Mouse (Mus musculus): ENCODE measurements around the gene Efna5. TPM values are rescaled to one million over a fixed set of nuclear protein-coding genes. Genes with fewer than 3 reads are reported as not detected.

The Efna5 gene
- polyA plus RNA-seq, 1 experiment from 2014 or later = 56.6 TPM

- ATAC-seq (ENCODE audit: low read depth) = no peak
Measured at GRCm38 (mm10) chr17:62726102-62726501, 155.0 kb downstream of the Efna5 start.

GRCm38 (mm10) chr17:62722962-62723361, 158.2 kb downstream of the Efna5 start:
- H3K27ac ChIP-seq (replicated peaks; ENCODE audit: low read depth, low read length) = no peak overlapping the region
- H3K4me3 ChIP-seq (ENCODE audit: low read depth, low read length) = no peak overlapping the region
- no peaks in the 10 kb centered on the region for H3K36me3 ChIP-seq (ENCODE audit: control insufficient read depth, insufficient read depth, low read length)
- H3K9me3 ChIP-seq (ENCODE audit: control insufficient read depth, low read length) = no peaks in the 10 kb centered on the region
- H3K4me2 ChIP-seq (ENCODE audit: low read depth, low read length) = no peak overlapping the region
- no peak overlapping the region for H3K9ac ChIP-seq (ENCODE audit: low read depth, low read length)
- no peaks in the 10 kb centered on the region for H3K27me3 ChIP-seq (replicated peaks; ENCODE audit: control insufficient read depth, insufficient read depth, low read length)
- DNase-seq (ENCODE audit: low spot score) = no peak
- 77% methylated on average over 5 of the region's 5 CpGs for WGBS
- ATAC-seq (ENCODE audit: low read depth) = no peak
- peaks cover 6% of the 10 kb centered on the region; the same call in 1 of the 2 replicates for H3K4me1 ChIP-seq (ENCODE audit: control insufficient read depth, insufficient read depth, low read length)

More at GRCm38 (mm10) chr17:62726102-62726501, 155.0 kb downstream of the Efna5 start:
- Histone ChIP-seq H3K4me1 (ENCODE audit: control insufficient read depth, insufficient read depth, low read length) (peaks cover 28% of the 10 kb centered on the region), H3K4me3 (ENCODE audit: low read depth, low read length) (no peak overlapping the region), H3K9me3 (ENCODE audit: control insufficient read depth, low read length) (no peaks in the 10 kb centered on the region), H3K27ac (replicated peaks; ENCODE audit: low read depth, low read length) (no peak overlapping the region), H3K4me2 (ENCODE audit: low read depth, low read length) (no peak overlapping the region), H3K36me3 (ENCODE audit: control insufficient read depth, insufficient read depth, low read length) (no peaks in the 10 kb centered on the region), H3K27me3 (replicated peaks; ENCODE audit: control insufficient read depth, insufficient read depth, low read length) (no peaks in the 10 kb centered on the region), H3K9ac (ENCODE audit: low read depth, low read length) (no peak overlapping the region)
- WGBS = 74% methylated on average over 5 of the region's 5 CpGs
- no peak for DNase-seq (ENCODE audit: low spot score)

- Histone ChIP-seq H3K27ac (replicated peaks; ENCODE audit: low read depth, low read length) (no peak overlapping the region), H3K4me2 (ENCODE audit: low read depth, low read length) (no peak overlapping the region), H3K4me1 (ENCODE audit: control insufficient read depth, insufficient read depth, low read length) (peaks cover 6% of the 10 kb centered on the region; the same call in 1 of the 2 replicates), H3K9me3 (ENCODE audit: control insufficient read depth, low read length) (no peaks in the 10 kb centered on the region), H3K9ac (ENCODE audit: low read depth, low read length) (no peak overlapping the region), H3K27me3 (replicated peaks; ENCODE audit: control insufficient read depth, insufficient read depth, low read length) (no peaks in the 10 kb centered on the region), H3K36me3 (ENCODE audit: control insufficient read depth, insufficient read depth, low read length) (no peaks in the 10 kb centered on the region), H3K4me3 (ENCODE audit: low read depth, low read length) (no peak overlapping the region)
- 79% methylated on average over 3 of the region's 3 CpGs for WGBS
- DNase-seq (ENCODE audit: low spot score) (no peak), ATAC-seq (ENCODE audit: low read depth) (no peak)
Measured at GRCm38 (mm10) chr17:62721595-62721994, 159.5 kb downstream of the Efna5 start.

DNA sequence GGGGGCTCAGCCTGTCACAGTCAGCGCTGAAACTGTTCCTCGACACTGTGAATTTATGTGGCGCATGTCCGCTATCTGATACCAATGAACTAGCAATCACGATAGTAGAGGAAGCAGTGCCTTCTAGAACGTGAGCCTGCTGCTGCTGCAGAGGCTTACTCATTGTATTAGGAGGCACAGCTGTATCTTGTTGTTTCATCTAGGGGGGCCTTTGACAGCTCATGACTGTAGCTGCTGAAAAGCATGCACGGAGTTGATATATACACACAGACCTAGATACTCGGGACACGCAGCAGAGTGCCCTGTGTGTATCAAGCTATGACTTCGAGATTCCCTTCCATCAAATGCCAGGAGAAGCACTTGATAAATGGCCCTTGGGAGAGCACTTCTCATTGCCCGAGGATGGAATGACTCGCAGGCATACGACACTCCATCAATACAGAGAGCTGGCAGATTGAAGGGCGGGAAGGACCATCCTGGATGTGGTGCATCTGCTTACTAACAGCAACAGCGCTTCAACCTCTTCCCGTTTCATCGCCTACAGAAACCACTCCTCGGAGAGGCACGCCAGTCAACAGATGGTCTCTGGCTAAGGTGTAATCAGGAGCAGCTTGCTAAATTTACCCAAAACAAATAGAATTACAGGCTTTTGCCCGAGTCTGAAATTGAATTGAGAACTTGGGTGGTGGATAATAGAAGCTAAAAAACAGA, 160.2 kb downstream of the Efna5 start:
- H3K4me1 ChIP-seq (ENCODE audit: control insufficient read depth, insufficient read depth, low read length) = peaks cover 6% of the 10 kb centered on the region; the same call in 1 of the 2 replicates
- DNase-seq (ENCODE audit: low spot score) (no peak), ATAC-seq (ENCODE audit: low read depth) (no peak)
- no peak overlapping the region for H3K27ac ChIP-seq (replicated peaks; ENCODE audit: low read depth, low read length)
- no peak overlapping the region for H3K4me2 ChIP-seq (ENCODE audit: low read depth, low read length)
- H3K36me3 ChIP-seq (ENCODE audit: control insufficient read depth, insufficient read depth, low read length) = no peaks in the 10 kb centered on the region
- no peaks in the 10 kb centered on the region for H3K27me3 ChIP-seq (replicated peaks; ENCODE audit: control insufficient read depth, insufficient read depth, low read length)
- H3K9me3 ChIP-seq (ENCODE audit: control insufficient read depth, low read length) = no peaks in the 10 kb centered on the region
- H3K9ac ChIP-seq (ENCODE audit: low read depth, low read length) = no peak overlapping the region
- 50% methylated on average over 20 of the region's 20 CpGs for WGBS
- no peak overlapping the region for H3K4me3 ChIP-seq (ENCODE audit: low read depth, low read length)

DNA sequence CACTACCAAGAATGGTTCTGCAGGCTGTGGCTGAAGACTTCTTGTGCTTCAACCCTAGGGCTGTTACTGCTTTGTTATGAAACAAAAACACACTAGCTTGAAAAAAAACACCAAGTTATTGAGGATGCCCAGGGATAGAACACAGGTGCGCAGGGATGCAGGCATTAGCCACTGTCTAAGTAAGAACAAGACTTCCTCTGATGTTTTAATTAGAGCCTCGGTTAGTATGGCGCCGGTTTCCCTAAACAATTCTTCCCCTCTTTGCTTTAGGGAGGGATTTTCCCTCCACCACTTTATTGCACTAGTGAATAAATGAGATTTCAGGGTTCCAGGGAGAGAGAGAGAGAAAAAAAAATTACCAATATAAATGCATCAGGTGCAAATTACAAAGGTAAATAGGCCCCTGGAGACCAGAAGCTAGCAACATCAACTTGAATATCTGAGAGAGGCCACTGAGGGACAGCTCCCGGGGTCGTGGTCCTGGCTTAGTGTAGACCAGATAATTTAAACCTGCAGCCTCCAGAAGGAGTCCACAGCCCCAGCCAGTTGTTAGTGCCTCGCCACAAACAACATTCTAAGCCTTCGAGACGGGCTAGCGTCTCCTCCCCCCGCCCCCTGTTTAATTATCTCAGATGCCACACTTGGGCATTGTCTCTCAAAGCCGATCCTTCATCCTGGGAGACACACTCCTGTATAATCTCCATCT, 163.5 kb downstream of the Efna5 start:
- H3K27me3 ChIP-seq (replicated peaks; ENCODE audit: control insufficient read depth, insufficient read depth, low read length) = no peaks in the 10 kb centered on the region
- no peak overlapping the region for H3K9ac ChIP-seq (ENCODE audit: low read depth, low read length)
- no peaks in the 10 kb centered on the region for H3K36me3 ChIP-seq (ENCODE audit: control insufficient read depth, insufficient read depth, low read length)
- ATAC-seq (ENCODE audit: low read depth) (peak; percentile 53; the same call in 1 of the 2 replicates), DNase-seq (ENCODE audit: low spot score) (no peak)
- peaks cover 6% of the 10 kb centered on the region; the same call in 1 of the 2 replicates for H3K4me1 ChIP-seq (ENCODE audit: control insufficient read depth, insufficient read depth, low read length)
- H3K4me2 ChIP-seq (ENCODE audit: low read depth, low read length) = no peak overlapping the region
- H3K4me3 ChIP-seq (ENCODE audit: low read depth, low read length) = no peak overlapping the region
- H3K9me3 ChIP-seq (ENCODE audit: control insufficient read depth, low read length) = no peaks in the 10 kb centered on the region
- 38% methylated on average over 12 of the region's 12 CpGs for WGBS
- H3K27ac ChIP-seq (replicated peaks; ENCODE audit: low read depth, low read length) = no peak overlapping the region; the same call in 1 of the 2 replicates

- 81% methylated on average over 3 of the region's 3 CpGs for WGBS
- no peak for ATAC-seq (ENCODE audit: low read depth)
- DNase-seq (ENCODE audit: low spot score) = no peak
- H3K9ac ChIP-seq (ENCODE audit: low read depth, low read length) = no peak overlapping the region
- H3K27ac ChIP-seq (replicated peaks; ENCODE audit: low read depth, low read length) = no peak overlapping the region
- no peaks in the 10 kb centered on the region for H3K9me3 ChIP-seq (ENCODE audit: control insufficient read depth, low read length)
- H3K4me1 ChIP-seq (ENCODE audit: control insufficient read depth, insufficient read depth, low read length) = no peaks in the 10 kb centered on the region
- no peaks in the 10 kb centered on the region for H3K36me3 ChIP-seq (ENCODE audit: control insufficient read depth, insufficient read depth, low read length)
- no peak overlapping the region for H3K4me3 ChIP-seq (ENCODE audit: low read depth, low read length)
- H3K4me2 ChIP-seq (ENCODE audit: low read depth, low read length) = no peak overlapping the region
- no peaks in the 10 kb centered on the region for H3K27me3 ChIP-seq (replicated peaks; ENCODE audit: control insufficient read depth, insufficient read depth, low read length)
Measured at GRCm38 (mm10) chr17:62713455-62713854, 167.7 kb downstream of the Efna5 start.

DNA sequence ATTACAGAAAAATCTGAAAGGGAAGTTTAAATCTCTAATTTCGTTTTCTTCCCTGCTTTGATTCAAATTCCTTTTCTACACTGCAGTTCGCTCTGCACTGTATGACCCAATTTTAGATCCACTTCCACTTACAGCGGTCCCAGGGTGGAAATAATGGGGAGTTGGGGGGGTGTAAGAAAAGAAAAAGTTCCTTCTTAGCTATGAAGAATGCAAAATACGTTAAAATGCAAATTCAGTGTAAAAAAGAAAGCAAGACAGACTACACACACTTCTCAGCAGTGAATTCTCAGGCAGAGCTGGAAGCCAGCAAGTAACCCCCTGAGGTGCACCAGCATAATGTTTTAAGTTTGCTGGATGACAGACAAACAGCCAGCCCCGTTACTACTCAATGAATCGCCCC, 174.7 kb downstream of the Efna5 start:
- no peaks in the 10 kb centered on the region for H3K27me3 ChIP-seq (replicated peaks; ENCODE audit: control insufficient read depth, insufficient read depth, low read length)
- 51% methylated on average over 6 of the region's 6 CpGs for WGBS
- H3K9me3 ChIP-seq (ENCODE audit: control insufficient read depth, low read length) = 0 out of 2 replicates have a peak, but pooled peaks cover 3% of the 10 kb centered on the region
- H3K4me2 ChIP-seq (ENCODE audit: low read depth, low read length) = no peak overlapping the region
- no peak overlapping the region for H3K9ac ChIP-seq (ENCODE audit: low read depth, low read length)
- DNase-seq (ENCODE audit: low spot score) = no peak
- H3K27ac ChIP-seq (replicated peaks; ENCODE audit: low read depth, low read length) = no peak overlapping the region
- H3K4me3 ChIP-seq (ENCODE audit: low read depth, low read length) = no peak overlapping the region
- peaks cover 5% of the 10 kb centered on the region; the same call in 1 of the 2 replicates for H3K4me1 ChIP-seq (ENCODE audit: control insufficient read depth, insufficient read depth, low read length)
- H3K36me3 ChIP-seq (ENCODE audit: control insufficient read depth, insufficient read depth, low read length) = no peaks in the 10 kb centered on the region
- no peak for ATAC-seq (ENCODE audit: low read depth)

DNA sequence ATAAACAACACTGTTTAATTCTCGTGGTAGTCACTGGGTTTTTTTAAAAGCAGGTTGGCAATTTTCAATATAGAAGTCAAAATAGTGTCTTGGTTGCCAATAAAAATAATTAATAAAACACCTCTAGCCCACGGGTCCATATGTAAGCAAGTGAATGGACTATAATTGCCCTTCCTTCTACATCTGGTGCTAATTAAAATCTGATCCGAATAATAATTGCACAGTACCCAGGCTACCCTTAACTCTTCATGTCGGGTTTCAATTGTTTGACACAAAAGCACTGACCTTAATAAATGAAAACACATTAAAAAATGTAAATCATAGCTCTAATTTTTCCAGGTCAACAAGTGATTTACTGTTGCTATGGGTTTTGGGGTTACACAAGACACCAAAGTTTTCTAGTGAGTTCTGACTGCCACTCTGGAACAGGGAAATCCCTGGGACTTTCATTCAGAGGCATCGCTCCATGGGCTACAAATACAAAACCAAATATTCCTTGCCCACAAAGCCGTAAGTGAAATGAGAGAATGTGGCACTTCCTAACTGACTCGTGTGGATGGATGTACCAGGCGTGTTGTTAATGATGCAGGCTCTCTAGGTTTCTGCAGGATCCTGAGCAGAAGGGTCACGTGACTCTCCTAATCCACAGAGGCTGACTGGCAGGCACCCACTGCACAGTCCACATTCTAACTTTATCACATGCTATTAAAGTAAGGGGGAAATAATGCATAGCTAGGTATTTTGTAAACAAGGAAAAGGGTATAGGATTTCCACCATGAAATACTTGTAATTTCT, 178.9 kb downstream of the Efna5 start:
- Histone ChIP-seq H3K9me3 (ENCODE audit: control insufficient read depth, low read length) (0 out of 2 replicates have a peak, but pooled peaks cover 3% of the 10 kb centered on the region), H3K36me3 (ENCODE audit: control insufficient read depth, insufficient read depth, low read length) (no peaks in the 10 kb centered on the region), H3K4me3 (ENCODE audit: low read depth, low read length) (no peak overlapping the region), H3K9ac (ENCODE audit: low read depth, low read length) (no peak overlapping the region), H3K4me1 (ENCODE audit: control insufficient read depth, insufficient read depth, low read length) (peaks cover 15% of the 10 kb centered on the region), H3K27ac (replicated peaks; ENCODE audit: low read depth, low read length) (no peak overlapping the region), H3K27me3 (replicated peaks; ENCODE audit: control insufficient read depth, insufficient read depth, low read length) (no peaks in the 10 kb centered on the region), H3K4me2 (ENCODE audit: low read depth, low read length) (no peak overlapping the region)
- ATAC-seq (ENCODE audit: low read depth) (peak; percentile 75), DNase-seq (ENCODE audit: low spot score) (peak; percentile 62)
- WGBS = 31% methylated on average over 9 of the region's 9 CpGs

Data from embryonic facial prominence, embryonic 14.5 days (tissue).